Mouse (Mus musculus): ENCODE data around the gene Shisa7. TPM values are rescaled to one million over a fixed set of nuclear protein-coding genes. Genes with fewer than 3 reads are reported as not detected.
A peak's percentile ranks its signal among the peaks of the same experiment; 100 is the strongest.
"Not testable (repeated sequence)": the region's sequence is repeated elsewhere in the genome, so short reads cannot be mapped to it uniquely, and the experiment has no call there.

The Shisa7 gene
- polyA plus RNA-seq, 1 experiment from 2014 or later: 1.3 TPM

GRCm38 (mm10) chr7:4813105-4813791 lies 31.2 kb downstream of the Shisa7 start:
- ATAC-seq (ENCODE audit: borderline replicate concordance, extremely low read depth, low FRiP score, low TSS enrichment): no peak
- Histone ChIP-seq H3K27ac (peak overlapping the region; percentile 95), H3K4me3 (peak overlapping the region; percentile 93), H3K36me3 (peaks cover 24% of the 10 kb centered on the region), H3K9me3 (no peaks in the 10 kb centered on the region), H3K9ac (peak overlapping the region; percentile 34), H3K4me1 (peaks cover 27% of the 10 kb centered on the region), H3K27me3 (no peaks in the 10 kb centered on the region), H3K4me2 (peak overlapping the region; percentile 70)
- WGBS: 23% methylated on average over 8 of the region's 8 CpGs

- WGBS: under 1% methylated on average over 62 of the region's 62 CpGs
- H3K4me3 ChIP-seq: peak within 1 kb of the TSS; percentile 93
- H3K4me2 ChIP-seq: peak within 1 kb of the TSS; percentile 70
- peaks cover 28% of the 10 kb centered on the region for H3K36me3 ChIP-seq
- peak; percentile 99 for ATAC-seq (ENCODE audit: borderline replicate concordance, extremely low read depth, low FRiP score, low TSS enrichment)
- H3K27ac ChIP-seq: peak within 1 kb of the TSS; percentile 95
- no peaks in the 10 kb centered on the region for H3K9me3 ChIP-seq
- H3K4me1 ChIP-seq: peaks cover 27% of the 10 kb centered on the region
- peak within 1 kb of the TSS; percentile 99 for H3K9ac ChIP-seq
- no peaks in the 10 kb centered on the region for H3K27me3 ChIP-seq
Measured at GRCm38 (mm10) chr7:4812303-4813104, 32.0 kb downstream of the Shisa7 start, which contains the start of gene Ube2s. Gene Ube2s, minus strand, starts transcription at chr7:4812590.

DNA sequence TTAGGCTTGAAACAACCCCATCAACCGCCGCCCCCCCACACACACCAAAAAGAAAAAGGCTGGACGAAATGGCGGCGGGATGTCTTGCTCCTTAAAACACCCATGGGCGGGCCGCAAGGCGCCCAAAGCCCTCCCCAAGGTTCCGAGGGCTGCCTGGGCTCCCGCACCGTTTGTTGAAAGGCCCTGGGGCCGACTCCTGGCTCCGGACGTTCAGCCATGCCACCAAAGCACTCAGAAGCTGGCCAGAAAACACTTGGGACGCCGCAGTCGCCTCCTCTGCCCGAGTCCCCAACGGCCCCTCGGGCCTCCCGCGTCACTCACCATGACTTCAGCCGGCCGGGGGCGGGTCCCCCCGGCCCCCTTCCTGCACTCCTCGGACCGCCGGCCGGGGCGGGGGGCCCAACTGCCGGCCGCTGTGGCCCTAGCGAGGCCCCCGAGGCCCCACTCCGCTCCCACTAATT lies 32.6 kb downstream of the Shisa7 start:
- Histone ChIP-seq H3K4me2 (peak overlapping the region; percentile 70), H3K4me1 (peaks cover 27% of the 10 kb centered on the region), H3K9me3 (no peaks in the 10 kb centered on the region), H3K27ac (peak overlapping the region; percentile 95), H3K4me3 (peak overlapping the region; percentile 93), H3K27me3 (no peaks in the 10 kb centered on the region), H3K9ac (peak overlapping the region; percentile 99), H3K36me3 (peaks cover 34% of the 10 kb centered on the region)
- WGBS: 4% methylated on average over 31 of the region's 36 CpGs
- no peak for ATAC-seq (ENCODE audit: borderline replicate concordance, extremely low read depth, low FRiP score, low TSS enrichment)

DNA sequence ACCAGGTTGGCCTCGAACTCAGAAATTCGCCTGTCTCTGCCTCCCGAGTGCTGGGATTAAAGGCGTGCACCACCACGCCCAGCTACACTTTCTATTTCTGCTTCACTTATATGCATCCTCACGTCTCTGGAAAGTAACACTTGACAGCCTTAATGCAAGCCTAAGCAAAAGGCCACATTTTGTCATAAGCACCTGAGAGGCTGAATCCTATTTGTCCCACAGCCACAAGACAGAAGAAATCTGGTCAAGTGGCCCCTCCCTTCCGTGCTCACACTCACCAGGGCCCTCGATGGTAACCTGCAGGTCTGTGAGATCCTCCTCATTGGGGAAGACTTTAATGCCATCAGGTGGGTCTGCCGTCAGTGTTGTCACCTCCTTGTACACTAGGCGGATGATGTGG lies 33.4 kb downstream of the Shisa7 start:
- WGBS: 31% methylated on average over 10 of the region's 10 CpGs
- H3K27me3 ChIP-seq; H3K27ac ChIP-seq; ATAC-seq (ENCODE audit: borderline replicate concordance, extremely low read depth, low FRiP score, low TSS enrichment); H3K9me3 ChIP-seq: not testable (repeated sequence)
- H3K4me1 ChIP-seq: peaks cover 27% of the 10 kb centered on the region
- peak overlapping the region; percentile 93 for H3K4me3 ChIP-seq
- peaks cover 42% of the 10 kb centered on the region for H3K36me3 ChIP-seq
- H3K9ac ChIP-seq: peak overlapping the region; percentile 99
- H3K4me2 ChIP-seq: peak overlapping the region; percentile 70

DNA sequence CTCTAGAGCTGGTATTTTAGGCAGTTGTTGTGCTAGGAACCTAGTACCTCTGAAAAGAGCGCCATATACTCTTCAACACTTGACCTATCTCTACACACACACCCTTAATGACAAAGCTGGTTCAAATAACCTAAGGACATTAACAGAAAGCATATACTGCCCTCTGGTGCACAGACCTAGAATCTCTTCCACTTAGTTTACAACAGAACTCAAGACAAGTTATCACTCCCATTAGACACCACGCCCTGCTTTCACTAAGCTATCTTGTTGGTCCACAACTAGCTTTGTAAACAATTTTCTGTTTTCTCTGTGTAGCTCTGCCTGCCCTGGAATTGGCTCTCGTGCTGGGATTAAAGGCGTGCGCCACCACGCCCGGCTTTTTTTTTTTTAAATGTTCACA lies 37.8 kb downstream of the Shisa7 start:
- Histone ChIP-seq H3K4me3 (no peak overlapping the region), H3K9ac (no peak overlapping the region), H3K9me3 (no peaks in the 10 kb centered on the region), H3K4me2 (no peak overlapping the region), H3K27me3 (no peaks in the 10 kb centered on the region), H3K36me3 (peaks cover 61% of the 10 kb centered on the region), H3K4me1 (peaks cover 21% of the 10 kb centered on the region), H3K27ac (no peak overlapping the region)
- ATAC-seq (ENCODE audit: borderline replicate concordance, extremely low read depth, low FRiP score, low TSS enrichment): no peak
- 85% methylated on average over 7 of the region's 7 CpGs for WGBS

DNA sequence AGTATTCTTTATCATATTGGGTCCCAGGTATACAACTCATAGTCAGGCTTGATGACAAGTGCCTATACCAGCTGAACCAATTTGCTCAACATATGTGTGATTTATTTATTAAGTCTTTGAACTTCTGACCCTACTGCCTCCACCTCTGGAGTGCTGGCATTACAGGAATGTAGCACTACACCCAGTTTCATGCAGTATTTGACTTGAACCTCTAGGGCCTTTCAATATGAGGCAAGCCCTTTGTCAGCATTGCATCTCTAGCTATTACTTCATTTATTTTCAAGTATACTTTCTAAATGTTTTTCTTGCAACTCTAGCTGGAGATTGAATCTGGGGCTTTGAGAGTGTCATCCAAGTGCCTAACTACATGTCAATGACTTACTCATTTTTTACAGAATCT lies 42.2 kb downstream of the Shisa7 start:
- Histone ChIP-seq H3K27me3 (no peaks in the 10 kb centered on the region), H3K4me2 (no peak overlapping the region), H3K9me3 (no peaks in the 10 kb centered on the region), H3K27ac (0 out of 2 replicates have a peak overlapping the region, but pooled peaks have one; percentile 24), H3K4me3 (no peak overlapping the region), H3K4me1 (no peaks in the 10 kb centered on the region), H3K36me3 (peaks cover 39% of the 10 kb centered on the region), H3K9ac (no peak overlapping the region)
- no peak for ATAC-seq (ENCODE audit: borderline replicate concordance, extremely low read depth, low FRiP score, low TSS enrichment)

- H3K4me1 ChIP-seq: peaks cover 16% of the 10 kb centered on the region
- H3K4me2 ChIP-seq: no peak overlapping the region
- H3K27ac ChIP-seq: no peak overlapping the region
- no peaks in the 10 kb centered on the region for H3K27me3 ChIP-seq
- no peak overlapping the region for H3K9ac ChIP-seq
- ATAC-seq (ENCODE audit: borderline replicate concordance, extremely low read depth, low FRiP score, low TSS enrichment): no peak
- H3K36me3 ChIP-seq: peaks cover 46% of the 10 kb centered on the region
- H3K9me3 ChIP-seq: no peaks in the 10 kb centered on the region
- 59% methylated on average over 7 of the region's 7 CpGs for WGBS
- H3K4me3 ChIP-seq: no peak overlapping the region
Measured at GRCm38 (mm10) chr7:4795767-4796433, 48.6 kb downstream of the Shisa7 start.

DNA sequence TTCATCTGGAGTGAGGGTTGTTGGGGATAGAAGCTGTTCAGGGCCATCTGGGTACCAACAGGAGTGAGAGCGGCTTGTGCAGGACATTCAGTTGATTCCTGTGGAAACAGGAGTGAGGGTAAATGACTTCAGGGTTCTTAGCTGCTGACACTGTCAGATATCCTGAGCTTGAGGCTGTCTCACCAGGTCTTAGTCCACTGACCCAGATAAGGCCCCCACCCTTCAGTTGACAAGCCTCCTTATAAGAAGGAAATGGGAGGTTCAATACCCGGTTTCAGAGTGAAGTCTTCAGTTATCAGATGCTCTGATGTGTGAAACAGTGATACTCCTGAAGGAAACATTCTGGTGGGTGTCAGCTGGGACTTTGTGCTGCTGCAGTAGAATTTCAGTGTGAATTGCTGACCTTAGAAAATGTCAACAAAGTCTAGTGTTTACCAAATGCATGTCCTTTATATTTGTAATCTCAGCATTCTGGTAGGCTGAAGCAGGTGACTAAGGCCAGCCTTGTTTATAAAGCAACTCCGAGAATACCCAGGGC lies 49.8 kb downstream of the Shisa7 start:
- WGBS: 65% methylated on average over 3 of the region's 3 CpGs
- peaks cover 46% of the 10 kb centered on the region for H3K36me3 ChIP-seq

DNA sequence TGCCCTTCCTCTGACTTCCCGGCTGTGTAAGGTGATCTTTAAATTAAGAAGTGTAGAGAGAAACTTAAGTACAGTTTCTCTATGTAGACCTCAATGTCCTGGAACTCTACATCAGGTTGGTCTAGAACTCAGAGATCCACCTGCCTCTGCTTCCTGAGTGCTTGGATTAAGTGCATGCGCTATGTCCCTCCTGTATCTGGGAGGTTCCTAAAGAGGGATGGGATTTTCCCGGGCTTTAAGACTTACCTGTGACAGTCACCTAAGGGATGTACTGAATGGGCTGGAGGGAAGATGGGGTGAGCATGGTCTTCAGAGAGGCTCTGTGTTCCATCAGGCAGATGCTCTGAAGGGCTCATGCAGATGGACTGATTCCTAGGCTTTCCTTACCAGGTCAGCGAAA lies 50.8 kb downstream of the Shisa7 start:
- 29% methylated on average over 4 of the region's 4 CpGs for WGBS
- Histone ChIP-seq H3K27me3 (0 out of 2 replicates have a peak, but pooled peaks cover 8% of the 10 kb centered on the region), H3K4me1 (peaks cover 26% of the 10 kb centered on the region), H3K36me3 (peaks cover 46% of the 10 kb centered on the region), H3K9me3 (no peaks in the 10 kb centered on the region), H3K4me3 (peak overlapping the region; percentile 87), H3K9ac (peak overlapping the region; percentile 95), H3K27ac (peak overlapping the region; percentile 97; the same call in 1 of the 2 replicates), H3K4me2 (peak overlapping the region; percentile 84)
- ATAC-seq (ENCODE audit: borderline replicate concordance, extremely low read depth, low FRiP score, low TSS enrichment): no peak

More for the DNA sequence above, 49.8 kb downstream of the Shisa7 start:
- ATAC-seq (ENCODE audit: borderline replicate concordance, extremely low read depth, low FRiP score, low TSS enrichment): no peak
- no peaks in the 10 kb centered on the region for H3K9me3 ChIP-seq
- peak overlapping the region; percentile 87; the same call in 1 of the 2 replicates for H3K4me3 ChIP-seq
- 0 out of 2 replicates have a peak, but pooled peaks cover 2% of the 10 kb centered on the region for H3K27me3 ChIP-seq
- 0 out of 2 replicates have a peak overlapping the region, but pooled peaks have one; percentile 16 for H3K9ac ChIP-seq
- peak overlapping the region; percentile 84 for H3K4me2 ChIP-seq
- H3K27ac ChIP-seq: no peak overlapping the region
- H3K4me1 ChIP-seq: peaks cover 21% of the 10 kb centered on the region

DNA sequence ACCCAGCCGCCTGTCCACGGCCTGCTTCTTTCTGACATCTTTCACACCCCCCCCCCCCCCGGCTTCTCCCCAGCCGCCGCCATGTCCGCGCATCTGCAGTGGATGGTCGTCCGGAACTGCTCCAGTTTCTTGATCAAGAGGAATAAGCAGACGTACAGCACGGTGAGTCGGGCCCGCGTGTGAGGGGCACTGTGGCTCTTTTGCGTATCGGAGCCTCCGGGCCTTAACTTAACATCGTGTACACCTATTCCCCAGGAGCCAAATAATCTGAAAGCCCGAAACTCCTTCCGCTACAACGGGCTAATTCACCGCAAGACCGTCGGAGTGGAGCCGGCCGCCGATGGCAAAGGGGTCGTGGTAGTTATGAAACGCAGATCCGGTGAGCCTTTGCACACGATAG lies 51.2 kb downstream of the Shisa7 start:
- ATAC-seq (ENCODE audit: borderline replicate concordance, extremely low read depth, low FRiP score, low TSS enrichment): peak; percentile 1; the same call in 1 of the 2 replicates
- H3K4me2 ChIP-seq: peak overlapping the region; percentile 84
- H3K4me1 ChIP-seq: peaks cover 30% of the 10 kb centered on the region
- under 1% methylated on average over 31 of the region's 31 CpGs for WGBS
- H3K4me3 ChIP-seq: peak overlapping the region; percentile 87
- H3K9ac ChIP-seq: peak overlapping the region; percentile 95
- H3K27me3 ChIP-seq, H3K9me3 ChIP-seq: not testable (repeated sequence)
- H3K27ac ChIP-seq: peak overlapping the region; percentile 97
- H3K36me3 ChIP-seq: peaks cover 43% of the 10 kb centered on the region

Measured in lung, embryonic 15.5 days (tissue).